Mouse (Mus musculus) lung, postnatal 0 days (tissue): Measurements from ENCODE around the gene Atp6v1b1.

Experiments
- CTCF ChIP-seq: IDR thresholded peaks from 2 replicates; pipeline ENCODE4 v1.5.1; 2016; ENCODE audit warnings: antibody characterized with exemption, mild to moderate bottlenecking
- EP300 ChIP-seq: IDR thresholded peaks from 2 replicates; pipeline ENCODE4 v1.6.1; 2016; ENCODE audit warnings: antibody characterized with exemption, mild to moderate bottlenecking, control low read depth

DNA sequence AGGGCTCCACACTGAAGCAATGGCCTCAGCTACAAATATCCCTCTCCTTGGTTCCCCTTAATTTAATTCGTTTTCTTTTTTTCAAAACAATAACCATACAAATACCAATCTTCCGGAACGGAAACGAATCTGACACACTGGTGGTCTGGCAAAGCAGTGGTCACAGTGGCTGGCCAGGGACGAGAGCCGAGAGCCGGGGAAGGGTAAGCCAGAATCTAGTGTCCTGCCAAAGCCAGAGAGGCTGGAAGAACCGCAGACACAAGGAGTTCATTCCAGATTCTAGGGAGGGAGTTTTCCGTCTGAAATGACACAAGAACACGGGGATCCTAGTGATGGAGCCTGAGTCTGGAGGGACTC is 39.1 kb upstream of the Atp6v1b1 start:
- TF ChIP-seq CTCF, result no peak
- no peak for TF ChIP-seq EP300
